In genomic region chr10:61175442-61176204, GRCm38 (mm10) we compare ENCODE assay signal across 8 mouse cellular contexts. TPM values are rescaled to one million over a fixed set of nuclear protein-coding genes. Genes with fewer than 3 reads are reported as not detected.
A peak's percentile ranks its signal among the peaks of the same experiment; 100 is the strongest.
DNase-seq lines count a peak whose midpoint lies in the region; ATAC-seq lines count a peak whose summit lies in the region.

No protein-coding gene starts in this region.

- H3K4me2 ChIP-seq in kidney, embryonic 14.5 days (replicated peaks; ENCODE audit: low read depth, low read length) = peak overlapping the region; percentile 15
- peak overlapping the region; percentile 17 for H3K4me2 ChIP-seq in embryonic facial prominence, embryonic 12.5 days (replicated peaks)
- peak overlapping the region; percentile 20; the same call in 1 of the 2 replicates for H3K4me2 ChIP-seq in hindbrain, embryonic 14.5 days (replicated peaks)
- H3K4me2 ChIP-seq in liver, embryonic 11.5 days = peak overlapping the region; percentile 18

- no peak overlapping the region for H3K27ac ChIP-seq in kidney, embryonic 14.5 days (ENCODE audit: low read depth, low read length)
- no peak overlapping the region for H3K27ac ChIP-seq in embryonic facial prominence, embryonic 12.5 days
- no peak overlapping the region for H3K27ac ChIP-seq in hindbrain, embryonic 14.5 days
- H3K27ac ChIP-seq in liver, embryonic 11.5 days (ENCODE audit: low read depth, low read length) = no peak overlapping the region

- no peak overlapping the region for H3K4me3 ChIP-seq in kidney, embryonic 14.5 days (ENCODE audit: low read length)
- no peak overlapping the region for H3K4me3 ChIP-seq in embryonic facial prominence, embryonic 12.5 days
- H3K4me3 ChIP-seq in hindbrain, embryonic 14.5 days (replicated peaks; ENCODE audit: low read length) = no peak overlapping the region
- H3K4me3 ChIP-seq in liver, embryonic 11.5 days (ENCODE audit: low read depth, low read length) = no peak overlapping the region

- no peak for ATAC-seq in kidney, embryonic 14.5 days (ENCODE audit: low FRiP score, low TSS enrichment)
- no peak for ATAC-seq in embryonic facial prominence, embryonic 12.5 days (ENCODE audit: insufficient number of reproducible peaks, insufficient read depth, low FRiP score, low TSS enrichment)
- ATAC-seq in hindbrain, embryonic 14.5 days (ENCODE audit: low FRiP score) = no peak
- no peak for ATAC-seq in liver, embryonic 11.5 days (replicated peaks; ENCODE audit: low FRiP score)

- no peak for DNase-seq in kidney, adult 8-10 months
- DNase-seq in adrenal gland, postnatal 14 days = peak; percentile 54
- DNase-seq in hindbrain, embryonic 14.5 days (ENCODE audit: low spot score) = peak; percentile 29
- peak; percentile 46 for DNase-seq in liver, embryonic 11.5 days (ENCODE audit: low spot score)
- peak; percentile 67 for DNase-seq in retina, postnatal 1 day
- DNase-seq in spleen, postnatal 4 days (ENCODE audit: low spot score in 2 of 2) = no peak

- H3K9me3 ChIP-seq in kidney, embryonic 14.5 days (ENCODE audit: control insufficient read depth, low read length) = no peaks in the 10 kb centered on the region
- no peaks in the 10 kb centered on the region for H3K9me3 ChIP-seq in embryonic facial prominence, embryonic 12.5 days
- no peaks in the 10 kb centered on the region for H3K9me3 ChIP-seq in hindbrain, embryonic 14.5 days (ENCODE audit: control insufficient read depth, low read length)
- no peaks in the 10 kb centered on the region for H3K9me3 ChIP-seq in liver, embryonic 11.5 days (ENCODE audit: control insufficient read depth, low read length)

- H3K36me3 ChIP-seq in kidney, embryonic 14.5 days (ENCODE audit: control insufficient read depth, insufficient read depth, low read length) = no peaks in the 10 kb centered on the region
- H3K36me3 ChIP-seq in embryonic facial prominence, embryonic 12.5 days = no peaks in the 10 kb centered on the region
- no peaks in the 10 kb centered on the region for H3K36me3 ChIP-seq in hindbrain, embryonic 14.5 days (replicated peaks; ENCODE audit: control insufficient read depth, insufficient read depth)
- no peaks in the 10 kb centered on the region for H3K36me3 ChIP-seq in liver, embryonic 11.5 days (ENCODE audit: control insufficient read depth, insufficient read depth, low read length)

- 15% methylated on average over 24 of the region's 24 CpGs for WGBS in kidney, embryonic 14.5 days
- WGBS in embryonic facial prominence, embryonic 12.5 days = 18% methylated on average over 24 of the region's 24 CpGs
- WGBS in hindbrain, embryonic 14.5 days = 16% methylated on average over 24 of the region's 24 CpGs
- WGBS in liver, embryonic 11.5 days = 15% methylated on average over 24 of the region's 24 CpGs

- H3K27me3 ChIP-seq in kidney, embryonic 14.5 days (ENCODE audit: control insufficient read depth, insufficient read depth, low read length) = peaks cover 5% of the 10 kb centered on the region; the same call in 1 of the 2 replicates
- peaks cover 8% of the 10 kb centered on the region; the same call in 1 of the 2 replicates for H3K27me3 ChIP-seq in embryonic facial prominence, embryonic 12.5 days
- no peaks in the 10 kb centered on the region for H3K27me3 ChIP-seq in hindbrain, embryonic 14.5 days (ENCODE audit: control insufficient read depth, insufficient read depth, low read length)
- H3K27me3 ChIP-seq in liver, embryonic 11.5 days (replicated peaks; ENCODE audit: control insufficient read depth, insufficient read depth, low read length) = peaks cover 15% of the 10 kb centered on the region; the same call in 1 of the 2 replicates

- H3K4me1 ChIP-seq in kidney, embryonic 14.5 days (ENCODE audit: control insufficient read depth, insufficient read depth, low read length) = no peaks in the 10 kb centered on the region
- H3K4me1 ChIP-seq in embryonic facial prominence, embryonic 12.5 days = peaks cover 3% of the 10 kb centered on the region; the same call in 1 of the 2 replicates
- H3K4me1 ChIP-seq in hindbrain, embryonic 14.5 days (replicated peaks; ENCODE audit: control insufficient read depth, insufficient read depth, low read length) = no peaks in the 10 kb centered on the region
- H3K4me1 ChIP-seq in liver, embryonic 11.5 days (replicated peaks; ENCODE audit: control insufficient read depth, insufficient read depth, low read length) = no peaks in the 10 kb centered on the region

- H3K9ac ChIP-seq in kidney, embryonic 14.5 days (ENCODE audit: low read depth, low read length) = no peak overlapping the region
- no peak overlapping the region for H3K9ac ChIP-seq in embryonic facial prominence, embryonic 12.5 days
- H3K9ac ChIP-seq in hindbrain, embryonic 14.5 days = no peak overlapping the region
- H3K9ac ChIP-seq in liver, embryonic 11.5 days (ENCODE audit: low read depth, low read length) = no peak overlapping the region

RNA-seq across cellular contexts. Expression of gene Tbata, which starts 3.9 kb away (rescaled TPM):
- polyA plus RNA-seq in kidney, embryonic 14.5 days (2014; fragmentation: Nextera tagmentation; extraction: Ambion mirVana) = not detected in 2 replicates
- not detected in 2 replicates for total RNA-seq in adrenal gland, postnatal 14 days (2021)
- polyA plus RNA-seq in embryonic facial prominence, embryonic 12.5 days (2016; fragmentation: Nextera tagmentation; extraction: Ambion mirVana) = not detected in 2 replicates
- polyA plus RNA-seq in hindbrain, embryonic 14.5 days (2014; fragmentation: Nextera tagmentation; extraction: Ambion mirVana) = not detected in 2 replicates
- polyA plus RNA-seq in liver, embryonic 11.5 days (2014; fragmentation: Nextera tagmentation; extraction: Ambion mirVana) = not detected in 2 replicates

RNA-seq across cellular contexts. Expression of gene Sgpl1, which starts 28.1 kb away (rescaled TPM):
- polyA plus RNA-seq in kidney, embryonic 14.5 days (2014; fragmentation: Nextera tagmentation; extraction: Ambion mirVana) = 35.9 and 72.4 TPM in 2 replicates
- total RNA-seq in adrenal gland, postnatal 14 days (2021) = 69.3 and 80.6 TPM in 2 replicates
- 91.5 and 92.5 TPM in 2 replicates for polyA plus RNA-seq in embryonic facial prominence, embryonic 12.5 days (2016; fragmentation: Nextera tagmentation; extraction: Ambion mirVana)
- polyA plus RNA-seq in hindbrain, embryonic 14.5 days (2014; fragmentation: Nextera tagmentation; extraction: Ambion mirVana) = 53.6 and 54.5 TPM in 2 replicates
- 32.0 and 32.1 TPM in 2 replicates for polyA plus RNA-seq in liver, embryonic 11.5 days (2014; fragmentation: Nextera tagmentation; extraction: Ambion mirVana)

Comparison
In these comparisons a context has a peak if more than half of its experiments do, and no peak if none do; other contexts are left out.
1. DNase-seq: peak in adrenal gland, postnatal 14 days (single experiment), hindbrain, embryonic 14.5 days (single experiment), liver, embryonic 11.5 days (single experiment) and retina, postnatal 1 day (single experiment); none in kidney, adult 8-10 months (0 of 2) and spleen, postnatal 4 days (0 of 2).
2. Peak in every context shown above with its lines, with median percentiles within 50 percentile points of each other: H3K4me2 ChIP-seq.